Mouse (Mus musculus) liver, adult 2 months (tissue): Measurements from ENCODE around the gene Ptprg. TPM values are rescaled to one million over a fixed set of nuclear protein-coding genes. Genes with fewer than 3 reads are reported as not detected.

Source experiments
- polyA plus RNA-seq: library from polyadenylated mRNA; depleted of rRNA; stranded (reverse); fragments of >200 nt; gene quantifications from 2 replicates; pipeline ENCODE4 v1.2.3, GENCODE M21; 2012; rRNA removed
- total RNA-seq: library from RNA; depleted of rRNA; stranded (reverse); fragments of >200 nt; gene quantifications from 2 replicates; pipeline ENCODE4 v1.2.3, GENCODE M21; 2014; rRNA removed

The Ptprg gene
- total and polyA plus RNA-seq, 2 experiments, result 17.4 to 19.9 TPM

Other genes with a start within 250 kb of the Ptprg start
- gene Gm3839, start 196.8 kb upstream of the Ptprg start, total RNA-seq, result 4.4 and 11.0 TPM in 2 replicates
- gene Gm3839, start 196.8 kb upstream of the Ptprg start, polyA plus RNA-seq, result 6.2 and 7.5 TPM in 2 replicates